Mouse (Mus musculus): ENCODE data around the gene Mllt3. TPM values are rescaled to one million over a fixed set of nuclear protein-coding genes. Genes with fewer than 3 reads are reported as not detected.

Mllt3 gene
- polyA plus RNA-seq, 1 experiment from 2014 or later = 30.8 TPM

DNA sequence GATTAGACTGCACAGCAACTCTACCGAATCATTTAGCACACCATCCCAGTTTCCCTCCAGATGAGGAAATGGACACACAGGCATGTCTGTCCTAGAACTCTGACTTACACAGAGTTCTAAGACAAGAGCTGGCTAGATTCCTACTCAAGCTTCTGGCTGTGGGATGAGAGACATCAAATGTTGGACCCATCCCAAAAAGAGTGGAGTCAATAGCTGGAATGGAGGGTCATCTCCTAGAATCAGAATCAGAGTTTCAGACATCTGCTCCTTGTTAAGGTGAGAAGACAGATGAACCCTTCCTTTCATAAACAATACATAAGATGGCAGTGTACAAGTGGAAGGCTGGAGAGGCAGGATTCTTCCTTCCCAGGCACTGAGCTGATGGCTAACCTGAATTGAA lies 214.9 kb downstream of the Mllt3 start:
- WGBS = 78% methylated on average over 1 of the region's 1 CpGs
- no peak overlapping the region for H3K9ac ChIP-seq
- H3K27ac ChIP-seq = no peak overlapping the region

DNA sequence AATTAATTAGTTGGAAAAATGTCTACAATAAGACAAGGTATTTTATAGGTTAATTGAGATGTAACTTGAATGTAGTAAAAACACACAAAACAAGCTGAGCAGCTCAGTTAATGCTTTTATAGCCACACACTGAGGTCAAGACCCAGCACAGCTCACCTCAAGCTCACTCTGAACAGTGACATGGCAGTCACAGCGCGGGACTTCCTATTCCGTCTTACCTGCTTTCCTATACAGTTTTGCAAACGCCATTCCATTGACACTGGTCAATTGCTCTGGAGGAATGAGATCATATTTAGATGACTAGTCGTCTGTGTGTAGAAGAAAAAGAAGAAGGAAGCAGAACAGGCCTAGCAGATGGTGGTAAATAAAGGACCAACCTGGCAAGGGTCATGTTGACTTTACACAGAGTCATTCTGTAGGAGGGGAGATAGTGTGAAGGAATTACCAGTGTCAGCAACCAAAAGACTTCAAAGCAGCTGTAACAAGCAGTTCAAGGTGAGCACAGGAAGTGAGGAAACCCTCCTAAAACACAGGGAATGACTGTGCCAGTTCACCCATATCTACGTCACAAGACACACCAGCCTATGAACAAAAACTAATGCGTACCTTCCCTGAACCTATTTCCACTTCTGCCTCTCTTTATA lies 217.6 kb downstream of the Mllt3 start:
- Histone ChIP-seq H3K4me1 (replicated peaks) (peaks cover 5% of the 10 kb centered on the region), H3K4me3 (no peak overlapping the region), H3K9ac (no peak overlapping the region), H3K27ac (no peak overlapping the region), H3K4me2 (no peak overlapping the region), H3K9me3 (replicated peaks) (no peaks in the 10 kb centered on the region), H3K36me3 (no peaks in the 10 kb centered on the region), H3K27me3 (no peaks in the 10 kb centered on the region)
- no peak for ATAC-seq (replicated peaks; ENCODE audit: insufficient number of reproducible peaks, insufficient read depth, low FRiP score, low read depth)
- WGBS = 78% methylated on average over 7 of the region's 7 CpGs

More for the DNA sequence above, 214.9 kb downstream of the Mllt3 start:
- H3K36me3 ChIP-seq = no peaks in the 10 kb centered on the region
- H3K4me3 ChIP-seq = no peak overlapping the region
- no peaks in the 10 kb centered on the region; the same call in 1 of the 2 replicates for H3K4me1 ChIP-seq (replicated peaks)
- H3K27me3 ChIP-seq = no peaks in the 10 kb centered on the region
- H3K9me3 ChIP-seq (replicated peaks) = no peaks in the 10 kb centered on the region
- no peak for ATAC-seq (replicated peaks; ENCODE audit: insufficient number of reproducible peaks, insufficient read depth, low FRiP score, low read depth)
- no peak overlapping the region for H3K4me2 ChIP-seq

DNA sequence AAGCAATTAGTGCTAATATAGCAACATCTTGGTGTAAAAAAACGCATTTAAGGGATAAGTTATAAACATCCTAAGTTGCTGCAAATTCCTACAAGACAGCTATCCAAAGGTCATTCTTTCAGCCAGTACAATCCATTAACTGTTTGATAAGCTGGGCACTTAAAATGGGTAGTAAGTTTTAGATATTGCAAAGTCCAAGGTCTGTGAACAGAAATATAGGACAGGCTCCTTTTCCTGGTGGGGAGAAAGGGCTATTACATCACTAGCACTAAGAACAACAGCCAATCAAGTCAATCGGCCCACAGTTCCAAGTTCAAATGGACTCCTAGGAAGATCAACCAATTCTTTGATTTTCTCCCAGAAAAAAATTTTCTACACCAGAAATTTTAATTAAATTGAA lies 221.3 kb downstream of the Mllt3 start:
- H3K27ac ChIP-seq = no peak overlapping the region
- H3K4me1 ChIP-seq (replicated peaks) = peaks cover 20% of the 10 kb centered on the region
- no peak overlapping the region for H3K4me3 ChIP-seq
- WGBS = 87% methylated on average over 2 of the region's 2 CpGs
- ATAC-seq (replicated peaks; ENCODE audit: insufficient number of reproducible peaks, insufficient read depth, low FRiP score, low read depth) = no peak
- H3K27me3 ChIP-seq = no peaks in the 10 kb centered on the region
- H3K9ac ChIP-seq = no peak overlapping the region
- no peaks in the 10 kb centered on the region for H3K36me3 ChIP-seq
- no peaks in the 10 kb centered on the region for H3K9me3 ChIP-seq (replicated peaks)
- no peak overlapping the region for H3K4me2 ChIP-seq

- 14% methylated on average over 6 of the region's 6 CpGs for WGBS
- peak; percentile 64 for ATAC-seq (replicated peaks; ENCODE audit: insufficient number of reproducible peaks, insufficient read depth, low FRiP score, low read depth)
- Histone ChIP-seq H3K4me3 (no peak overlapping the region), H3K27me3 (no peaks in the 10 kb centered on the region), H3K9ac (no peak overlapping the region), H3K36me3 (no peaks in the 10 kb centered on the region), H3K4me1 (replicated peaks) (peaks cover 37% of the 10 kb centered on the region), H3K27ac (peak overlapping the region; percentile 65), H3K9me3 (replicated peaks) (no peaks in the 10 kb centered on the region), H3K4me2 (peak overlapping the region; percentile 26; the same call in 1 of the 2 replicates)
Observed at GRCm38 (mm10) chr4:87806196-87806987, 226.8 kb downstream of the Mllt3 start.

- H3K27me3 ChIP-seq = no peaks in the 10 kb centered on the region
- 49% methylated on average over 3 of the region's 3 CpGs for WGBS
- H3K27ac ChIP-seq = no peak overlapping the region; the same call in 1 of the 2 replicates
- H3K4me3 ChIP-seq = no peak overlapping the region
- H3K36me3 ChIP-seq = no peaks in the 10 kb centered on the region
- H3K9me3 ChIP-seq (replicated peaks) = no peaks in the 10 kb centered on the region
- H3K9ac ChIP-seq = no peak overlapping the region
- ATAC-seq (replicated peaks; ENCODE audit: insufficient number of reproducible peaks, insufficient read depth, low FRiP score, low read depth) = no peak
- H3K4me1 ChIP-seq (replicated peaks) = peaks cover 27% of the 10 kb centered on the region
- no peak overlapping the region for H3K4me2 ChIP-seq
Observed at GRCm38 (mm10) chr4:87804576-87804975, 228.6 kb downstream of the Mllt3 start.

DNA sequence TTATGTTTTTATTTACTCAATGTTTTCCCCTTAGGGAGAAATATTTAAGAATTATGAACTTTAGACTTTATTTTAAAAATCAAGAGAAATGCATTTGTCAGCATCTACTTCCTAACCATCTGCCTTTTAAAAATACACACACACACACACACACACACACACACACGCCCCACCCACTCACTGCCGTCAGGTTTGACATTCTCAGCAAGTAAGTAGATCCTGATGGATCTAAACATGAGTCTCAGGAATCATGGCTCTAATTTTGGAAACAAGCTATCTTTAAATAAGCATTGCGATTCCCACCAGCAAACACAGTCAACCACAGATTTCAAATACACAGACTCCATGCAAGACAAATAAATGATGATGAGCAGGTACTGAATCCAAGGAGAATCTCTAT lies 229.9 kb downstream of the Mllt3 start:
- no peak overlapping the region for H3K4me2 ChIP-seq
- no peak overlapping the region for H3K9ac ChIP-seq
- no peaks in the 10 kb centered on the region for H3K27me3 ChIP-seq
- no peak for ATAC-seq (replicated peaks; ENCODE audit: insufficient number of reproducible peaks, insufficient read depth, low FRiP score, low read depth)
- H3K9me3 ChIP-seq (replicated peaks) = no peaks in the 10 kb centered on the region
- H3K36me3 ChIP-seq = no peaks in the 10 kb centered on the region
- 56% methylated on average over 3 of the region's 3 CpGs for WGBS
- no peak overlapping the region for H3K27ac ChIP-seq
- no peak overlapping the region for H3K4me3 ChIP-seq
- peaks cover 22% of the 10 kb centered on the region for H3K4me1 ChIP-seq (replicated peaks)

DNA sequence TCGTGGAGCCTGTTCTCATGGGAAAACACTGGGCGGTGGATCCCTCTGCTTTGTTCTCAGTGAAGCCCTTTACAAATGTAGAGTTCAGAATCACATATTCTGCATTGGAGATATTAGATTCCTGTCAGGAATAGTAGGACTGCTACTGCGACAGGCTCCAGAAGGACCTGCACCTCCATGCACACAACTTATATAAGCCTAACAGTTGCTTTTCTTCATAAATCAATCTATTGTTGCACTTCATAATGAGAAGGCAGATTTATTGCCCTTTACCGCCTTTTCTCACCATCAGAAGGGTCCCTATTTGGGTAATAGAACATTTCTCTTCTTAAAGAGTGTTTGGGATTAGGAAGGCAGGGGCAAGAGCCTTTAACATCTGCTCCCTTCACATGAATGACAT lies 231.0 kb downstream of the Mllt3 start:
- Histone ChIP-seq H3K4me1 (replicated peaks) (peaks cover 19% of the 10 kb centered on the region), H3K4me2 (no peak overlapping the region), H3K36me3 (no peaks in the 10 kb centered on the region), H3K9ac (no peak overlapping the region), H3K27ac (no peak overlapping the region), H3K4me3 (no peak overlapping the region), H3K9me3 (replicated peaks) (no peaks in the 10 kb centered on the region), H3K27me3 (no peaks in the 10 kb centered on the region)
- no peak for ATAC-seq (replicated peaks; ENCODE audit: insufficient number of reproducible peaks, insufficient read depth, low FRiP score, low read depth)
- 85% methylated on average over 4 of the region's 4 CpGs for WGBS

DNA sequence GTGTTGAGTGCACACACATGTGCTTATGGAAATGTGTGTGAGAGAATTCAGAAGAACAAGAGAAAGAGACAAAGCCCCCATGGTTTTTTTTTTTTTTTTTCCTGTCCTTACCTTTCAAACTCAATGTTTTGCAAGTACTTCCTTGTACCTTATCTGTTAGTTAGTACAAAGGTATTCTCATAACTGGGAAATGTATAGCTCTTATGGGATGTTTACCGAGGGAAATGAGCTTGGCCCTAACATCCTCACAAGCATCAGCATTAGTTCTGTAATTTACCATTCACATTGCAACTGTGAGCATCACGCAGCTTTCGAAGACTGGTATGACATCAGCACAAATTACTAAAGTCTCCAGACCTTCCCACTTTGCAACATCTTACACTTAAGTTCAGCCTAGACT lies 231.8 kb downstream of the Mllt3 start:
- H3K36me3 ChIP-seq = no peaks in the 10 kb centered on the region
- no peak for ATAC-seq (replicated peaks; ENCODE audit: insufficient number of reproducible peaks, insufficient read depth, low FRiP score, low read depth)
- H3K4me3 ChIP-seq = no peak overlapping the region
- H3K4me2 ChIP-seq = no peak overlapping the region
- peaks cover 14% of the 10 kb centered on the region for H3K4me1 ChIP-seq (replicated peaks)
- WGBS = 80% methylated on average over 3 of the region's 3 CpGs
- H3K27me3 ChIP-seq = no peaks in the 10 kb centered on the region
- H3K9me3 ChIP-seq (replicated peaks) = no peaks in the 10 kb centered on the region
- no peak overlapping the region for H3K9ac ChIP-seq
- H3K27ac ChIP-seq = no peak overlapping the region

DNA sequence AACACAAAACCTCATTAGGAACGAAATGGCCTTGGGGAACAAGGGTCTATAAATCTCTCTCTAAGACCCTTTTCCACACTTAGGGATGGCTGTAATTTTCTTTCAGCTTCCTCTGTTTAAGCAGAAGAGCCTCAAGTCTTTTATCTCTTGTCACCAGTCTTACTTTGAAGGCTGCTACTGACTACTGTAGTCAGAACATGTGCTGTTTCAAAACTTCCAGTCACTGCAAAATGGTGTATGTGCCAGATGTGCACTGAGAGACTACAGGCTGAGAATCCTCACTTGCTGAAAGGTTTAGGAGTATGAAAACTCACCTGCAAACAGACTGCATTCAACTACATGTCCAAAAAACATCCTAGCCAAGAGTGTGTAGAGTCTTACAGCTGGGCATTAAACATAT lies 232.9 kb downstream of the Mllt3 start:
- 66% methylated on average over 1 of the region's 1 CpGs for WGBS
- Histone ChIP-seq H3K9me3 (replicated peaks) (no peaks in the 10 kb centered on the region), H3K36me3 (no peaks in the 10 kb centered on the region), H3K4me1 (replicated peaks) (peaks cover 8% of the 10 kb centered on the region), H3K27me3 (no peaks in the 10 kb centered on the region), H3K4me2 (no peak overlapping the region), H3K9ac (no peak overlapping the region), H3K4me3 (no peak overlapping the region), H3K27ac (no peak overlapping the region)
- no peak for ATAC-seq (replicated peaks; ENCODE audit: insufficient number of reproducible peaks, insufficient read depth, low FRiP score, low read depth)

GRCm38 (mm10) chr4:87799418-87799817 lies 233.7 kb downstream of the Mllt3 start:
- H3K4me1 ChIP-seq (replicated peaks) = peaks cover 5% of the 10 kb centered on the region; the same call in 1 of the 2 replicates
- no peaks in the 10 kb centered on the region for H3K36me3 ChIP-seq
- no peaks in the 10 kb centered on the region for H3K9me3 ChIP-seq (replicated peaks)
- H3K27ac ChIP-seq = no peak overlapping the region
- no peak overlapping the region for H3K9ac ChIP-seq
- no peaks in the 10 kb centered on the region for H3K27me3 ChIP-seq
- no peak overlapping the region for H3K4me3 ChIP-seq
- H3K4me2 ChIP-seq = no peak overlapping the region
- WGBS = 82% methylated on average over 2 of the region's 2 CpGs
- no peak for ATAC-seq (replicated peaks; ENCODE audit: insufficient number of reproducible peaks, insufficient read depth, low FRiP score, low read depth)

- H3K9me3 ChIP-seq (replicated peaks) = no peaks in the 10 kb centered on the region
- H3K4me3 ChIP-seq = no peak overlapping the region
- 0 out of 2 replicates have a peak, but pooled peaks cover 10% of the 10 kb centered on the region for H3K36me3 ChIP-seq
- no peak overlapping the region for H3K4me2 ChIP-seq
- no peak overlapping the region for H3K9ac ChIP-seq
- WGBS = 87% methylated on average over 4 of the region's 4 CpGs
- ATAC-seq (replicated peaks; ENCODE audit: insufficient number of reproducible peaks, insufficient read depth, low FRiP score, low read depth) = no peak
- no peaks in the 10 kb centered on the region for H3K27me3 ChIP-seq
- no peaks in the 10 kb centered on the region for H3K4me1 ChIP-seq (replicated peaks)
- no peak overlapping the region for H3K27ac ChIP-seq
Observed at GRCm38 (mm10) chr4:87795261-87795660, 237.9 kb downstream of the Mllt3 start.

Data from heart, embryonic 15.5 days (tissue).